Mouse (Mus musculus) monocyte, adult 5-6 weeks (primary cell): ENCODE data around the gene Pnpla5. TPM values are rescaled to one million over a fixed set of nuclear protein-coding genes. Genes with fewer than 3 reads are reported as not detected.
A peak's percentile ranks its signal among the peaks of the same experiment; 100 is the strongest.
"Not testable (repeated sequence)": the region's sequence is repeated elsewhere in the genome, so short reads cannot be mapped to it uniquely, and the experiment has no call there.

Source experiments
- ATAC-seq: fragments of 153-309, 156-312 bp; replicated peaks from 2 replicates; pipeline ENCODE4 v1.8.0; 2017; ENCODE audit warnings: mild to moderate bottlenecking; ENCODE audit not compliant: low TSS enrichment, insufficient number of reproducible peaks, severe bottlenecking, poor library complexity, low FRiP score
- total RNA-seq: library from RNA; stranded (forward); fragments of 200-1000, 200-491, 200-594 nt; gene quantifications from 3 replicates; pipeline ENCODE4 v1.2.3, GENCODE M21; 2017

Gene Pnpla5
- total RNA-seq, 1 experiment from 2014 or later = not detected

DNA sequence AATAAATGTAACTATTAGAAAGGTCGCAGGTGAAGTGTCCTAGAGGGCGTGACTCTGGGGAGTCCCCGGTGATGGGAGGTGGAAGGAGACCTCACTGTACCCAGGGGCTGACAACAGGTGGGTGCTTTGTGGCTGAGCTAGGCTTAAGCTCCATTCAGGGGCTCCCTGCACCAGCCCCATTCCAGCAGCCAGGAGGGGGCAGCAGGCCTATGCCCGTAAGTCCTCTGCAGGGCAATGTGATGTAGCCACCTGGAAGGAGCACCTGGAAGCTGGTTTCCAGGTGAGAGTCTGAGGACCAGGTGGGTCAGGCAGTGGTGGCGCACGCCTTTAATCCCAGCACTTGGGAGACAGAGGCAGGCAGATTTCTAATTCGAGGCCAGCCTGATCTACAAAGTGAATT is 1.1 kb upstream of the Pnpla5 start:
- ATAC-seq = no peak

DNA sequence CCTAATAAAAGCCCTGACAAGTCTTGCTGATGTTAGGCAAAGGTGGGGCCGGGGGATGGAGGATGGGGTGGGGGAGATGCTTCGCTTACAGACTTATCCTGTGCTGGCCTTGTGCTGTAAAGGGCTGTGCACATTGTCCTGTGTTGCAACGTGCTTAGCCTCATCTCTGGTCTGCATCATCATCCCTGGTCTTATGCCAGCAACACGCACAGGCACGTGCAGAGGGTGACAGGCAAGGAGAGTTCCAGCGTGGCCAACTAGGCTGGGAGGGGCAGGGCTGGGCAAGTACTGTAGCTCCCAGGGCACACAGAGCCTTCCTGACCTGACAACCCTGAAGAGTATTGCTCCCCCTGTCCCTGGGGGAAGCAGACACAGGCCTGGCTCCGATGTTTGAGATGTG is 1.9 kb downstream of the Pnpla5 start:
- no peak for ATAC-seq

DNA sequence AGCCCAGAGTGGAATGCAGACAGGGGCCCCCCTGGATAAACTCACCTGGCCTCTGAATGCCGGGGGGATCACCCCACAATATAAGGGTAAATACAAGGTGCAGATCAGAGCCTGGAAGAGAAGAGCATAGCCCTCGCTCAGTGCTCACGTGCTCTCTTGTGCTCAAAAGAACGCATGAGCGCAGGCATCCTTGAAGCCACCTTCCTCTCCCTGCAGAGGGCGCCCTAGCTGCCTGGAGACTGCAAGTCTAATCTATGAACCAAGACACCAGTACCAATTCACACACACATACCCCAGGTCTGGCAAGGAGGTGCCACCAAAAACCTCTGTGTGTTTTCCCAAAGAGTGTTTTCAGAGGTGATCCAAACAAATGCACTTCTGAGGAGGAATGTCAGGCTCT is 2.4 kb downstream of the Pnpla5 start:
- 0 out of 2 replicates have a peak, but pooled peaks have one; percentile 41 for ATAC-seq

DNA sequence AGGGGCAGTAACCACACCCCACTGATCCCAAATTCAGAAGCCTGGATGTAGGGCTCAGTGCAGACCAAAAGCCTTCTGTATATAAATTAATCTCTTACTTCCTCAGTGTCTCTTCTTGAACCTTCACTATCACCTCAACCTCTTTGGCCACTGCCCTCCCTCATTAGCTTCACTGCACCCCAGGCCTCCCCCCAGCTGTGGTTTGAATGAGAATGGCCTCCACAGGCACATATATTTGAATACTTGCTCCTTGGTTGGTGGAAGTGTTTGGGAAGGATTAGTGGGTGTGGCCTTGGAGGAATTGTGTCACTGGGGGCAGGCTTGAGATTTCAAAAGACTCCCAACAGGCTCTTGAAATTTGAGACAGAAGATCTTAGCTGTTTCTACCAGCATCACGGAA is 6.5 kb downstream of the Pnpla5 start:
- no peak for ATAC-seq

DNA sequence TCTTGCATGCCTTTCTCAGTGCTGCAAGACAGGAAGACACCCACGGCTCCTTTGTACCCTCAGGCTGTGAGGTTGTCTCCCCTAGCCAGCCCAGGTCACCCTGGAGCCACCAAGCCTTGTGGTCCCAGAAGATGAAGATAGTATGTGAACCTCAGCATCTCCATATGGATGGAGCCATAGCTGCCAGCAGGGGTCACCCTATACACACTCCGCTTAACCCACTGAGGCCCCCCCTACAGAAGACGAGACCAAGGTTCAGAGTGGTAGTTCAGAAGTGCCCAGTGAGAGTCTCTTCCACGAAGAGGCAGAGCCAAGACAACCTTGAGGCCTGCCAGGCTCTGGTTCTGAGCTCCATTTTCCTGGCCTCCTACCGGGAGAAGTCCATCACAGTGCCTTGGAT is 7.2 kb downstream of the Pnpla5 start:
- no peak for ATAC-seq

DNA sequence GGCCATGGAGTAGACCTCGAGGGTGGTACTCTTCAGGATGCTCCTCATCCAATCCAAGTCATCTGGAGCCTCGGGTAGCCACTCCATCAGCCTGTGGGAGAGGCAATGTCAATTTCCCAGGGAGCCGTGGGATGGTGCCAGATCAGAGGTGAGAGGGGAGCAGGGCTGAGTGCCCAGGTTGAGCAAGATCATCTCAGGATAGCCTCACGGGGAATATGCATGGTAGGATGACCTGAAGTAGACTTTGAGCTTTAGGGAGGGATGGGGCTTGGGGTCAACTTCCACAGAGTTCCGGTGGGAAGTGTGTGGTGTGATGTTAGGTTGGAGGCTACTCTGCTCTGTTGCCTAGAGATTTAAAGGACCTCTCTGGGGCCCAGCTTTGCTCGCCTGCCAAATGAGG is 9.1 kb downstream of the Pnpla5 start:
- ATAC-seq = no peak

DNA sequence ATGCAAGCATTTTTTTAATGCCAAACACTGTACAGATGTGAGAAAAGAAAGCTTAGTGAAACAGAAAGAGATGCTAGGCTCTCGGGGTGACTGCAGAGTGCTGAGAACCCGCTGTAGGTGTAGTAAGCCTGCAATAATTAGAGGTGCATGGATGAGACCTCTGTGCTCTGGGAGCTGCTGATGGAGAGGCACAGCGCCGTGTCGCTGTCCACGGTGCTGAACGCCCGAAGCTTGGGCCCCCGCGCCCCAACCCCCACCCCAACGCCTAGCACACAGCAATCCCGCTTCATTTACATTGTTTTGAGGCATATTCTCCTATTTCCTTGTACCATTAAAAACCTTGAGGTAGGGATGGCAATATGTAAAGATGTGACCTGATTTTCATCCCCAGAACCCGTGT is 14.1 kb downstream of the Pnpla5 start:
- no peak for ATAC-seq

DNA sequence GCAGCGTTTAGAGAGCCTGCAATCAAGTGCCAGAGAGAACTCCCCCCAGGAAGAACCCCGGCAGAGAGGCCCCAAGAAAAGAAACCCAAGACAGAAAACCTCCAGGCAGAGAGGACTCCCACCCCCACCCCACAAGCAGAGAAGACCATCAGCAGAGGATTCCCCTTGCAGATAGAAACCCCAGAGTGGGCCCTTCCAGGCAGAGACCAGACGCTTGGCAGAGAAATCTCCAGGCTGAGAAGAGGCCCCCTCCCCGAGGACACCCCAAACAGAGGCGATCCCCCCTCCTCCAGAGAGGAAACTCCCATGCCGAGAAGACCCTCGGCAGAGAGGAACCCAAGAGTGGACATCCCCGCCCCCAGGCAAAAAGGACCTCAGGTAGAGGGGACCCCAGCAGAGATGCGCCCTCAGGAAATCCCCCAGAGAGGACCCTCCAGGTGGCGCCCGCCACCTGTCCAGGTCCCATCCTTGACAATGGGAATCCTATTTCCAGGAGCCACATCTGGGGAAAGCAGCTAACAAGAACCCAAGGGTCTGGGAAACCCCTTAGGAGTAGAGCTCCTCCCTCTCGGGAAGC is 17.0 kb downstream of the Pnpla5 start:
- no peak for ATAC-seq

DNA sequence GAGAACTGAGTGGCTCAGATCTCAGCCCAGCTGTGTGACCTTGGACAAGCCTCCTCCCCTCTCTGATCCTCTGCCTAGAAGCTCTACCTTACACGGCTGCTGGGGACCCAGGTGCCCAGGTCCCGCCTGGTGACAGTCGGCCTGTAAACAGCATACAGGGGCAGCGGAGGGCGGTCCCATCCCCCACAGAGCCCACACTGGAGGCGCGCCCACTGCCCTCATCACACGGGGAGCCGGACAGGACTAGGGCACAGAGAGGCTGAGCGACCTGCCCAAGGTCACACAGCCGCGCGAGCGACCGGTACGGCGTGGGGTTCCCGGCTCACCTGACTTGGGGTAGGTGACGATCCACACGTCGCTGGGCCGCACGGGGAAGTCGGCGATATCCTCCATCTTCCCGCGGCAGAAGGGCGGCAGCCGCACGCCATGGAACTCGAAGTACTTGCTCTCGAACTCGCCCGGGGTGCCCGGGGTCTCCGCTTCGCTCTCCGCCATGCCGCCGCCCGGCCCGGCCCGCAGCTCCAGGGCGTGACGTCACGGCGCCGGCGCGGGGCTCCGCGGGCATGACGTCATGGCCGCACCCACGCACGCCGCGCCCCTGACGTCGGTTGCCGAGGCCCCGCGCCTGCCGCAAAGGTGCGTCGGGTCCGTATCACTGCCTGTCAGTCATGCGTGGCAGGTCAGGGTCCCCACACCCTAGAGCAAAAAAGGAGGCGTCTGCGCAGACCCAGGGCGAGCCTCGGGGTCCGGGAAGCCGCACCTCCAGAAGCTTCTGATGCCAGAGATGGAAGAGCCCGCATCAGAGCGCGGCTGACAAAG is 17.7 kb downstream of the Pnpla5 start, which contains the start of gene Sult4a1:
Sult4a1 (minus strand) TSS at position 650 of the 819 bp plus-strand sequence.
- ATAC-seq = no peak

DNA sequence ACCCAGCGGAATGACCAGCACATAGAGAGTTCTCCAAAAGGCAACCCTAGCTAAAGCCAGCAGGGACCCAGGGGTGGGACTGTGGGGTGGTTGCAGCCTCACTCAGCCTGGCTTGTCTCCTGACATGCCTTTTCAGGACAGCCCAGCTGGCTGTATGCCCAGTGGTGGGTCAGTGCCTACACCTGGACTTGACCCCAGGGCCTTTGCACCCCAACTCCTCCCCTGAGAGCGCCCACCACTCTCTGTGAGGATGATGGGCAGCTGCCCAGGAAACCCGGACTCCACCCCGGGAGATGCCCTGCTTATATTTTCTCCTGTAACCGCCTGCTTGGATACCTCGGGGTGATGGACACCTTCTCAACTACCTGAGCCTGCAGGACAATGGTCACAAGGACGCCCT is 18.3 kb downstream of the Pnpla5 start:
- no peak for ATAC-seq

DNA sequence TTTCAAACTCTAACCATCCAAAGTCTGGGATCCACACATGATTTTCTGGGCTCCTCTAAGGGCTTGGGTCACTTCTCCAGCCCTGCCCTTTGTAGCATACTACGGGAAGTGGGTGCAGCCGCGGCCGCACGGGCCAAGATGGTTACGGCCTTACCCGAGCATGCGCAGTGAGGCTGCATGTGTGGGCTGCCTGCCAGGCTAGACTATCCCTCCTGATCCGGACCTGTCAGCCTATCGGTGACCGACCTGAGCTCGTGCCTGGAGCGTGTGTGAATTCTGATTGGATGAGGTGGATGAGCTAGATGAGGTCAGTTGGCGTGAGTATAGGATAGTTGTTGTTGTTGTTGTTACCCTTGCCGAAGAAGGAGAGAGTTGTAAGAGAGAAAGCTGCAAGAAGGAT is 25.4 kb downstream of the Pnpla5 start:
- ATAC-seq = not testable (repeated sequence)

DNA sequence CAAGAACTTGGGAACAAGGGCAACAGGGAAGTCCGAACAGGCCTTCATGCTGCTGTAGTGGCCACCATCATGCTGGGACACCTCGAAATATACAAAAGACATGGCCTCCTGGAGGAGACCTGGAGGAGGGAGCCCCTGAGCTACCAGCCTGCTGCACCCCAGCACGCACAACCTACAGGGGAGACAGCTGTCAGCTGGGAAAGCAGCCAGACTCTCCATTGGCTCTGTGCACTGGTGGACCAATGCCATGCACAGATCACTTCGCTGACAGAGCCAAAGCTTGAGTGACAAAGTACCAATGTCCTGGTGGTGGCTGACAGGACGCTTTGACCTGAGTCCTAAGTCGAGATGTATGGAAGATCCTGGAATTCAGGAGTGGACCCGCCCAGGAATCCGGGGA is 26.9 kb downstream of the Pnpla5 start:
- no peak for ATAC-seq

DNA sequence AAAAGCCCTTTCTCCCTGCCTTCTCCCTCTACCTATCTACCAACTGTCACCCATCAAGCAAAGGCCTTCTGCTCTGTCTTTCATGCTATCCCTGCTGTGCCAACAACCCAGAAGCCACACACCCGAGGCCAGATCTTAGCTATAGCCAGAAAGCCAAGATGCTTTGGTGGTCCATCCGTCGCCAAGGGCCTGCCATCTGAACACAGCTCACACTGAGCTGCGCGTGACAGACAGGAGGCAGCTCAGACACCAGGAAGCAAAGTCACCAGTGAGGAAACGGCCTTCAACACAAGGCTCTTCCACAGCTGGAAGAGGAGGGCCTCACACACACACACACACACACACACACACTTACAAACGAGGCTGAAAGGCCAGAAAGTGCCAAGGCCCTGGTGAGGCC is 28.1 kb downstream of the Pnpla5 start:
- no peak for ATAC-seq

DNA sequence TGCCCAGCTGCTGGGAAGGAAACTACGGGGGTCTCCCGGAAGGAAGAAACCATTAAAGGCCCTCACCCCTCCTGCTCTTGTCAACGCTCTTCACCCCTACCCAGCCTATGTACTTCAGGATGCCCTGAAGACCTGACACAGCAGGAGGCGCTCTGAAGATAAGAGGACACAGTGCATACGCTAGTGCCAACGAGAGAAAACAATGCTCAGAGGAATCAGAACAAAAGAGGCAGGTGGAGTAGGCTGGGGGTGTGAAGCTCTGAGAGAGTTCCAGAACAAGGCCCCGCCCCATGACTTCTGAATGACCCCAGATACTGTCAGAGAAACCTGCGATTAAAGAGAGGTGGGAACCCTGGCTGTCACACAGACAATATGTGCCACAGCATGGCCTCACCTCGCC is 36.2 kb downstream of the Pnpla5 start:
- no peak for ATAC-seq

DNA sequence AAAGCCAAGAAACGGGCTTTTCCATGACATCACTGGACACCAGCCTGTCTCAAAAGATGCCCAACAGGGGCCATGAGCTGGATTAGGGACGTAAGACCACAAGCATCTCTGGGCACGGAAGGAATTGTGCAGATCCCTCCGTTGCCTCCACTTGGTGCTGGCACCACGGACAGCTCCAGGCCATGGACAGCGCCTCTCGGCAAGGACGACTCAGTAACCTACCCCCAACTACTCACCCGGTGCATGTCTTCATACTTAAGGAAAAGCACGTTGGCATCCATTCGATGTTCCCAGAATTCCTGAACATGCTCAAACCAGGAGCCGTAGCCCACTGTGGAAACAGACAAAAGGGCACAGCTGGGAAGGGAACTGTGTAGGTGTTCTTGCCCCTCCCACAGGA is 36.6 kb downstream of the Pnpla5 start:
- ATAC-seq = no peak

DNA sequence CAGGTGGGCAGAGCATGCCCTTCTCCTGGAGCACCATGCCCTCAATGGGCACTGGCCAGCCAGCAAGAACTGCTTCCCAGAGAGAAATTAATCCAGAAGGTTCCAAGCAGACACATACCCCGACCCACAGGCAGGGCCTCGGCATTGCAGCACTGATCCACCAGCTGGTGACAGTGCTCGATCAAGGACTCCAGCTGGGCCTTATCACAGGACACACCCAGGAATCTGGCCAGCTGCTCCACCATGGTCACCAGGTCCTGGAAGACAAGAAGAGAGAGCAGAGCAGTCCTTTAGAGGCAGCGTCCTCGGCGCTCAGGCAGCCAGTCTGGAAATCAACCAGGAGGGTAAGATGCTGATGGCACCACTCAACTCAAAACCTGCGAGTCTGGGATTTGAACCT is 42.9 kb downstream of the Pnpla5 start:
- ATAC-seq = no peak

DNA sequence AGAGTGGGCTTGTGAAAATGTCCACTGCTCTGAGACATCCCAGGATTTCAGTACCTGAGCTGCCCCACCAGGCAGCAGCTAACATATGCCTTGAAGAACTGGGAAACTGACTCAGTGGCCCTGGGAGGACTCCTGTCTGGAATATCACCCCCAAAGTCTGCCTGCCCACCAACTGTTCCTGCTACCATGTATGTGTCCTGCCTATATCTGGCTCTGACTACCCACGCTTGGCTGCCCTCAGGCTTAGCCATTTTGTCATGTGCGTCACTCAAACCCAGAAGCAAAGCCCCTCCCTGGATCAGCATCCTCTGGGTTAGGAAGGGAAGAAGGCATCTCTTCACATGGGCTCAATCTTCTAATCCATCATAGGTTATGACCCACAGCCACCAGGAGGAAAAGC is 43.5 kb downstream of the Pnpla5 start:
- ATAC-seq = no peak

DNA sequence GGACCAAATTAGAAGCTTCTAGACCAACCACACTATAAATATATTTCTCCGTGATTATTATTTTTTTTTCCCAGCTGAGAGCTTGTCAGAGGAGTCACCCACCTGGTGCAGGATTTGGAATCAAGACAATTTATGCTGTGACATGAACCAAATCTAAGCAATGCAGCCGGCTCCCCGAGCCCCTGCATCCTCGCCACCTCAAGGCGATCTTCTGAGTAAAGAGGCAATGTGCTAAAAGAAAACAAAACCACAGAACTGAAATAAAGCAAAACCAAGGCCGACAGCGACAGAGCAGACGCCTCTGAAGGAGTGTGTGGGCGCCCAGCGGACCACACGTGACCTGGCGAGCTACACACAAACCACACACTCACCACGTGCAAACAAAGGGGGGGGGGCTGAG is 44.3 kb downstream of the Pnpla5 start:
- no peak for ATAC-seq

DNA sequence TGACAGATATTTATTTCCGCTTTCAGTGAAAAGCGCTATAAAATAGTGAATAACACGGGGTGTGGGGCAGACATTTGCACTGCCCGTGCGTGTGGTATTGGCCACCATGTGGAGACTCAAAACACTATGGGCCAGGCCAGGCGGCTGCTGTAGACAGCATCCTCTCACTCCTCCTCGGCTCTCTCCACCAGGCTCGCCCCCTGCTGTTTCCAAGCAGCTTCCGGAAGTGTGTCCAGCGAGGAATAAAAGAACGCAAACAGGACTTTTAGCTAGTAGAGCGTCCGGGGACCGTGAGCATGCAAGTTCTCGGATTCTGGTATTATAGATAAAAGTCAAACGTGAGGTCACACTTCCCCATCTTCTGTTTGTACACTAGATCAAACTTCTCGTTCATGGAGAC is 45.8 kb downstream of the Pnpla5 start:
- no peak for ATAC-seq

DNA sequence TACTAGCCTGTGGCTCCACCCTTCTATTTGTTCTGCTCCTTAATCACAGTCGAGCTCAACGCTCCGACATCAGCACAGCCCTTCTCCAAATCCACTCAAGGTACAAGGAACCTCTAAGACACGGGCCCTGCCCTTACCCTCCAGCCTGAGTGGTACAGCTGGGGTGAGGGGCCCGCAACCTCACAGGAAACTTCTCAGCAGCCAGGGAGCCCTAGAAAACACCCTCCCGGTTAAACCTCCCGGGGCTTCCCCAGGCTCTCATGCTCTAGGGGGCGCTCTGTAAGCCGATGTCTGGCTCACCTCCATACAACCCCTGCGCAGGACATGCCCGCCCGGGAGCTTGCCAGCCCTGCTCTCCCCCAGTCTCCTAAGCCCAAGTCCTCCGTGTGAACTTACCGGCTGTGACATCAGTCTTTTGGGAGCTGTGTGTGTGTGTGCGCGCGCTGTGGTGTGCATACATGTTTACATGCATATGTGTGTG is 48.2 kb downstream of the Pnpla5 start:
- ATAC-seq = no peak
